Mouse (Mus musculus) right cerebral cortex, adult 18-20 months (tissue): ENCODE results near the gene Adgra3.

Experiments used
- DNase-seq: peaks from one replicate; pipeline ENCODE4 v3.0.0; 2022; ENCODE audit warnings: mixed read lengths

Adgra3 gene

DNA sequence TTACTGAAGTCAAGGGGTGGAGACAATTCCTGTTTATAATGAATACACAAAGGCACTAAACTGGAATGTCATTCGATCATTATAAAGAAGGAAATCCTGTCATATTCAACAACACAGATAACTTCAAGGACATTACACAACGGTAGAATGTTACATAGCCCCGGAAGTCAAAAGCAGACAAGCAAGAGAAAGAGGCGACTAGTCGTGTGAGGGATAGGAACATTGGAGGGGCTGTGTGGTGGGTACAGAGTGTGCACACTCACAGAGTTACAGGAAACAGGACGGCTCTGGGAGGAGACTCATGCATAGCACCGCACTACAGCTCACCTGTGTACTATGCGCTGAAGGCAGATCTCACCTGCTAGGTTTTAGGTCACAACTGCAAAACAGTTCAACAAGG is 89.1 kb downstream of the Adgra3 start:
- DNase-seq: no peak

DNA sequence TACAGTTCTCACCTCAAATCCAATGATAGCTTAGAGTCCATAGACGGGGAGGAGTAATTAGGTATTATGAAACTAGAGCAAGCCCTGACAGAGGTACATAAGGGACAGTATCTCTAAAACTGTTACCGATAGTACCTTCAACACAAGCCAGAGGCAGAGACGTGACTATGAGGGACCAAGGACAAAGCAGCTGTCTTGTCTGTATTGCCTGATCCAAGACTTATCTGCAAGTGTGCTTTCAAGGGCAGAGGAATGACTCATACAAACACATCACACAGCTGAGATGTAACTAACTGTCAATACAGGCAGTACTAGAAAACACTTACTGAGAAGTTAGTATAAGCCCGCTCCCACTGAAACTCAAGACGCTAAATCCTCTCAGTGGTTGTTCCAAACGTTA is 91.1 kb downstream of the Adgra3 start:
- no peak for DNase-seq

DNA sequence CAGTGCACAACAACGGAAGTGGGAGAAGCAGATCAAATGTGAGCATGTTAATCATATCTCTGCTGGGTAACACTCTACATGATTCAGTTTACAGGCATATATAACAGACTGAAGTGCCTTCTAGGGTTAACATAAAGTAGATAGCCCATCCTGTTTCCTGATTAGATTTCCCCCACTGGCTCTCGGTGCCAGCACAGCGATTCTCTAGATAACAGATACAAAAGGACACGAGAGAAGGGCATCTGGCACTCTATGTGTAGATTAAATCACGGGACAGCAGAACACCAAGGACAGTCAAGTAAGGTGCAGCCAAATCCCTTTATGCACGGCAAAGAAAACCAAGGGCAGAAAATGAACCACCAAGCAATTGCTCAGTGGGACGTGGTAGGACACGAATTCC is 93.0 kb downstream of the Adgra3 start:
- no peak for DNase-seq

DNA sequence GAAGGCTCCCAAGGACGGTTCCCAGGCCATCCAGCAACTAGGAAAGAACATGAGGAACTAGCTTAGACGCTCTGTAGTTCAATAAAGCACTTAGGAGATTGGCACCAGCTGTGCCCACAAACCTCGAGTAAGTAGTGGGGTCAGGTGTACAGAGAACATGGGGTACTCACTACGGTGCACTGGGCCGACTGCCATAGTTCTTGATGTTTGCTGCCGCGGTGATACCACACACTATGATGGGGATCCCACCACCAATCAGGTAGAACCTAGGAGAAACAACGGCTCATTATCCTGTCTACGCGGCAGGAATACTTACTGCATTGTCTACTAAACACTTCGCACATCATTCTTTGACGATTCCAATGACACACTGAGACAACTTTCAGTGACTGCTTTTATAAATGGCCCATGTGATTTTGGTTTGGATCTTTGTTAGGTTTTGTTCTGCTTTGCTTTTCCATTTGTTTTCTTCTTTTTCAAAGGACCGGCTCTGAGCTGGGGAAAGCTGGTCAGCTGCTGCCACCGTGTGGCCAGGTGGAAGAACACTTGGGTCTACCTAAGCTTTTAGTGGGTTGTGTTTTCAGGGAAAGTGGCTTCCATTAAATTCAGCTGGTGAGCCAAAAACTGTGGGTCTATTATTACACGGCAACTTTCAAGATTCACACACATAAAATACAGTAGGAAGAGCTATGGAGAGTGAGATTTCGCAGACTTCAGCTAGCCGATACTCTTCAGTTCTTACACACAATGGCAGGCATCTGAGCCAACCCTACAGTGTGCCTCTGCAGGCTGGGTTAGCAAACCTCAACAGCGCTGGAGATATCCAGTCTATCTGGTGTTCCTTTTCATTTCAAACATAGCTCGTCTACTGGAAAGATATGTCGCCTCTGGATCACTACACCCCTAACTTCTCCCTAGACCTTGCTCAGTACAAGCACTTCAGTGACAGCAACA is 97.1 kb downstream of the Adgra3 start:
- peak; percentile 71 for DNase-seq

DNA sequence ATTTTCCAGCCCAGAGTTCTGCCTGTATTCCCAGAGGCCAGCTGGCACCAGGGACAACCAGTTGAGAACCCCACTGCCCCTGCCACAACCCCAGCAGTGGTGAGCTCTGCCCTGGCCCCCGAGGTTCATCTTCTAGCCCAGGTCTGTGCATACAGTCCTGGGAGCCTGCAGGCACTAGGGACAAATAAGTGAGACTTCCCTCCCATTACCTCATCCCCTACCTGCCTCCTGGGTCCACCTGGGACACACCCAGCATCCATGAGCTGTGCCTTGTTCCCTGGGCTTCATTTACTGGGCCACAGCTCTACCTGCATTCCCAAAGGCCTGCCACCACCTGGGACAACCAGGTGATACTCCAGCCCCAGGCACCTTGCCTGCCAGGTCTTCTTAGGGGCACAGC is 122.5 kb downstream of the Adgra3 start:
- DNase-seq: no peak

DNA sequence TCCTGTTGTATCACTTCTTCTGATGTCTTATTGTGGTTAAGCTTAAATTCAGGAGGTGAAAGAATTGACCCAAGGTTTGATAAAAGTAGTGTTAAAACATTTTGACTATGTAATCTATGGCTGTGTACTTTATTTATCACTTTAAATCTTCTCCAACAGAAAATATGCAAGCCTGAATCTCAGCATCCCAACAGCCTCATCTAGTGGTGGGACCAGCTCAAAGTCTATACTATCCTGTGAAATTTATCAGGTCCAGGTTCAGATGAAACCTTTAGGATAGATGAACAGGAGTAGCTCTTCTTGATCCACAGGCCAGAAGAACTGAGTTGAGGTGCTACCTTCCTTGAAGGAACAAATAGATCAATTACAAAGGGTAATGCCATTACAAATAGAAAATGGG is 134.1 kb downstream of the Adgra3 start:
- DNase-seq: no peak

DNA sequence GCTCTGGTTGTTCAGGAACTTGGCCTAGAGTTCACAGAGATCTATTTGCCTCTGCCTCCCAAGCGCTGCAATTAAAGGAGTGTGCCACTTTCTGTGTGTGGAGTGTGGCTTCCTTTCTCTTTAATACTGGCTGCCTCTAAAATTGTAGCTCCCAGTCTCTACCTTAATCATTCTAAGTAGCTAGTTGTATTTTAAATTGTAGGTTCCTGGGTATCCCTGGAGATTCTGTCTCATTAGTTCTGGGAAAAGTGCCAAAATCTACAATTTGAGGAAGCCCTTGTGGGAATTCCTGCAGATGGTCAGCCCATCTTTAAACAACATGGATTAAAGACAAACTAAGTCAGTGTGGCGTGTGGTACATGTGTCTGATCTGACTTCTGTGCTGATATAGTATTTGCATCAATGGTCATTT is 143.1 kb downstream of the Adgra3 start:
- DNase-seq: no peak
